Mouse (Mus musculus): ENCODE data around the gene Hdac4.

The Hdac4 gene

DNA sequence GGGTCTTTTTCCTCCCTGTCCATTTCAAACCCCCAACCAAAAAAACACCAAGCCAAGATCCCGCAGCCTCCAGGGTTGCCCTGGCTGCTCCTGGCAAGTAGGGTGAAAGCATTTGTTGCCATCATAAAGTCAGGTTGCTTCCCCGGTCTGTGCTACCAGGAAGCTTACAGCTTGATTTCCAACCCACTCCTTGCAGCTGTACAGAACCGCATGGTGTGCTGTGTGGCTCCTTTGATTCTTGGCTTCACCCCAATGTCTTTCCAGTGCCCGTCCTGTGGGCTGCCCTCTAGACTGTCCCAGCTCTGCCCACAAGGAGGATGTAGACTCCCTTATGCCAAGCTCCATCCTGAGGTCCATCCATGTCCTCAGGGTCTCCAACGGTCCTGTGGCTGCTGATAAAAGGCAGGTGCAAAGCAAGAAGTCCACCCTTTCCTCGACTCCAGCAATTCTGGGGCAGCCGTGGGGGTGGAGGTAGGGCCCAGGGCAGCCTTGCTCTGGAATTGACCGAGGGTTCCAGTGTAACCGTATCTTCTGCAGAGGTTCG is 277.2 kb downstream of the Hdac4 start:
- DNase-seq (ENCODE audit: low spot score), result no peak

DNA sequence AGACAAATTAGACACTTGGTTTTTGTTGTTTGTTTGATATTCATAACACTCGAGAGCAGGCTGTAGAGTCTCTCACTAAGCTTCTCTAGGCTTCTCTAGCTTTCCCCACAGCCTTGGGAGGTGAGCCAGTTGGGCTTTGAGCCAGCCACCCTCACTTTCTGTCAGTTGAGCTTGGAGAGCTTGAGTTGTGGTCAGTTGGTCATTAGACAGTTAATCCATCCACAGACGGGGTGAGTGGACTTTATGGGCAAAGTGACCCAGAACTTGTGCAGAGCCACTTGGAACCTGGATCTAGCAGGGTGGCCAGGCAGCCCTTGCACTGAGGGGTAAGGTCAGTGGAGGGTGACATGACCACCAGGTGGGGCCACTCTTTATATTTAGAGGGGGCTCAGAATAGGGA is 277.9 kb downstream of the Hdac4 start:
- no peak for DNase-seq (ENCODE audit: low spot score)

DNA sequence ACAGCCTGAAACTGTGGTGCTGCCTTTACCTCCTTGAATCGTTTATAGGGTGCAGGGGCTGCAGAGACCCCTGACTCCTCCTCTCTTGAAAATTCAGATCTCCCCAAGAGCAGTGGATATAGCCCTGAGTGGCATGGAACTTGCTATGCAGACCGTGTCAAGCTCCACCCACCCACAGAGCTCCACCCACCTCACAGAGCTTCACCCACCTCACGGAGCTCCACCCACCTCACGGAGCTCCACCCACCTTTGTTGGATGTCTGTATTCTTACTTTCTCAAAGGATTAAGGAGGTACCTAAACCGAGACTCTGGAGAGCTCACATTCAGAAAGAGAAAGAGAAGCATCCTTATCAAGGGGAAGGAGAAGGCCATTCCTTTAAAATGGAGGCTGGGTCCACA is 279.5 kb downstream of the Hdac4 start:
- DNase-seq (ENCODE audit: low spot score), result no peak

DNA sequence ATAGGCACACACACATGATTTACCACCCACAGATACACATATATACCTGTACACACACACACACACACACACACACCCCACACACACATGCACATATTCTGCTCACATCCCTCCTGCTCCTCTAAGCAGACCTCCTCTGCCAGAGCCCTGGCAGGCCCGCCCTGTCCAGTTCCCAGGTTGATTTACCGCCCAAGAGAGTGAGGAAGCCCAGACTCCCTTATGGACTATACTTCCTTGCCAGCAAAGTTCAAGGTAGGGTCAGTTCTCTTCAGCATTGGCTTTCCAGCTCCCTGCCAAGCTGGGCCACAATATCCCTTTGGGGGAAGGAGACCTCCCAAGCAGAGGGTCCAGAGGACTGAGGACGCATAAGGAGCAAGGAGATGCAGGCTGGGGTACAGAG is 280.9 kb downstream of the Hdac4 start:
- no peak for DNase-seq (ENCODE audit: low spot score)

DNA sequence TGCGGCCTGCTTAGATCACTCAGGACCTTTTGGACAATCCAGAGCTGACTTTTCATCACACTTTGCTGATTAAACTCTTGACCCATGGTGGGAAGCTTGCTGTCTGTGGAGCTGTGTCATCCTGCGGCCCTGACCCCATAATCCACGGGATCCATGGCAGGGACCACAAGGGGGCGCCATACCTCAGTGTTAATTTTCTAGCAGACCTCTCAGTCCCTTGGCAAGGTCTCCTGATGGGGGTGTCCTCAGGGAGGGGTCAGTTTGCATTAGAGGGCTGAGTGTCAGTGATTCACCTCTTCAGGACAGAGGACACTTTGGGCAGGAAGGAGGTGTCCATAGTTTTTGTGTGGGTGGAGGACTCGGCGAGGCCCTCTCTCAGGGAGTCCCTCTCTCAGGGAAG is 281.6 kb downstream of the Hdac4 start:
- peak; percentile 53 for DNase-seq (ENCODE audit: low spot score)

DNA sequence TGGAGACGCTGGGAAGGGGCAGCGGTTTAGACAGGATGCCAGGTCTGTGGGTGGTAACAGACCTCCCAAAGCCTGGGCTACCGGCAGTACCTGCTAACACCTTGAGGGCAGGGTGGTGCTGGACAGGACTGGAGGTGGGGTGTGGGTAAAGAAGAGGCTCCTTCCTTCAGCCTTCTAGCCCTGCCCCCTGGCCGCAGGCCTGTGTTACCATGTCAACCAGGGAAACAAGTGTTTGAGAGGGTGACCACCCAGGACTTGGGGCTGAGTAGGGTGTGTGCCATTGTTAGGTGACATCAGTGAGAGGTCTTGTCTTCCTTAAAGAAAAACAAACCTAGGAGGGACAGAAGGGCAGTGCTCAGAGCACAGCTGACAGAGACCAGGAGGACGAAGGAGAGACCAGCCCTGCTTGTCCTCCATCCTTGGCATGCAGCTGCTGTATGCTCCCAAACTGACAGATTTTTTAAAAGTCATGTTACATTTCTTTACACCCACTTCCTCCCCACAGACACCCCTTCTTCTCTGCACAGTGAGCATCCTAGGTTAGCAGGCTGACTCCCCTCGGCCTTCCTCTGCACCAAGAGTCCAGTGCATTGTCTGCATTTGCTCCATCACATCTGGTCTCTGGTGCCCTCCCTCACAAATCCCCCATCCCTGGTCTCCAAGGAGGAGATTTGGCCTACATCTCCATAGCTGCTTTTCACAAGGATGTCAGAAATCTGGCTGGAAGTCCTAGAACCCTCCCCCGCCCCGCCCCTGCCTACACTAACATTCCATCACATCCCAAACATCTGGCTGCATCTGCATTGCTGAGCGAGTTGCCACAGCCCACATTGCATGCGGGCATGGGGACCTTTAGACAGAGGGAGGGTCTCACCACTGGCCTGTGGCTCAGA is 283.0 kb downstream of the Hdac4 start:
- DNase-seq (ENCODE audit: low spot score), result no peak

DNA sequence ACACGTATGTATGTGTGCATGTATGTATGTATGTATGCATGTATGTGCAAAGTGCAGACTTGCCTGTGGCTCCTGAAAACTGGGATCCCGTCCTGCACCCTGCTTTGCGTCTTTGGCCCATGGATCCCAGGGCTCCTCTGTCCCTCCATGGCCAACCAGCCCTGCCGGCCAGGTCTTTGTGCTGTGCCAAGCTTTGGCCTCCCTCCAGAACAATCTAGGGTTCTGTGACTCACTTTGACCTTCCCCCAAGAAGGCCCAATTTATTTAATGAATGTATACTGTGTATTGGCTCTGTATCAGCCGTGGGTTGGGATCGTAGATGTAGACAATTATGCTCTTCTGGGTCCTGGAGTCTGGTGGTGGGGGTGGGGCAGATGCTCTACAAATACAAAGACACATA is 290.2 kb downstream of the Hdac4 start:
- DNase-seq (ENCODE audit: low spot score), result no peak

DNA sequence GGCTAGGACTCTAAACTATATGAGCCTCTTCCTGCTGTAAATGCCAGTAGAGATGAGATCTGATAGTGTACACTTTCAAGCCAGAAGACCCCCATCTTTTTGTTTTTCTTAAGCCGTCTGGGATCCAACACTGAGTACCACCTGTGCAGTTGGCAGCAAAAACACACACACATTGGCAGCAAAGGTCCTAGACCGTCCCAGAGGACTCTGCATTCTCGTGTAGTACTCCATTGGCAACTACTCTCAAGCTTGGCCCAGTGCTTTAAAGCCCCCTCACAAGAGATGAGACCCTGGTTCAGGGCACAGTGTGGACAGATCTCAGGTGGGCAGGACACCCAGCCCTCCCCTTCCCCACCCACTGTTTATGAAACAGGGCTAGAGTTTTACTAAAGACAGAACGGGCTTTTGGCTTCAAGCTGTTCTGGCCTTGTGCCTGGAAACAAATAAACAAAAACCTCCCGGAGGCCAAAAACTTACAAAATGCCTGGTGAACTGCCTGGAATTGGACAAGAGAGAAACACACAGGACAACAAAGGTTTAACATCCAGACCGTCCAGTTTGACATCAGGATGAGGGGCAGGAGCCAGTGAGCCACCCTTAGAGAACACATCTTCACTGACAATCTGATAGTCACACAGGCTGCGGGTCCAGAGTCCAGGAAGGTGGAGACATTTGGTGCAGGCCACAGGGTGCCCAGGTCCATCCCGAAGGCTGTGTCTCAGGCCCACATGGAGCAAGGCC is 292.1 kb downstream of the Hdac4 start:
- DNase-seq (ENCODE audit: low spot score), result peak; percentile 48

DNA sequence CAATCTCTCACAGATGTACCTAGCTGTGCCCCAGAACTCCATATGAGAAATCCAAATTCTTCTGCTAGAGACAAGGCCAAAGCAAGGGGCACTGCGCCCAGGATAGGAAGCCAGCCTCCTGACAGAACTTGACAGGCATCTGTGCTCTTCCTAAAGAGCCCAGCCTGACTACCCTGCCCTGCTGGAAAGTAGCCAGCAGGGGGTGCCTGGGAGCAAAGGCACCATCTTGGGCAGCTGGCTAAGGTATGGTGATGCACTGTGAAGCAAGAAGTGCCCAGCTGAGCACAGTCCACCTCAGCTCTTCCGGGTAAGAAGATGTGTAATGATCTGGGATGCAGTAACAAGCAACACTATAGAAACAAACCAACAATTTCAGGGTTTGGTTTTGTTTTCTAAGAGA is 298.4 kb downstream of the Hdac4 start:
- no peak for DNase-seq (ENCODE audit: low spot score)

DNA sequence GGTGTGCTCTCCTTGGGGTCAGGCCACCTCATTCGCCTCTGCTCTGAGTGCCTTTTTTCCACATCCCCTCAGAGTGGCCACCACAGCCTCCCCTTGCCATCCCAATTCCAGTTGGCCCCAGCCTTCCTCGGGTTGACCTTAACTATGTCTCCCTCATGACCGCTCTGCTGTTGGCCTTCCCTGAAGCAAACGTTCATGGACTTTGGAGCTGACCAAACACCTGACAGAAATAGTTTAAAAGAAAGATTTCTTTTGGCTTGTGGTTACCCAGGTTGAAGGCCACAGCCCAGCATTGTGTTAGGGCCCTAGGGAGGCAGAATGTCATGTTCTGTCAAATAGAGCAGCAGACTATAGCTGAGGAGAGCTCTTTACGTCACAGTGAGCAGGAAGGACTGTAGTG is 301.2 kb downstream of the Hdac4 start:
- DNase-seq (ENCODE audit: low spot score), result no peak

DNA sequence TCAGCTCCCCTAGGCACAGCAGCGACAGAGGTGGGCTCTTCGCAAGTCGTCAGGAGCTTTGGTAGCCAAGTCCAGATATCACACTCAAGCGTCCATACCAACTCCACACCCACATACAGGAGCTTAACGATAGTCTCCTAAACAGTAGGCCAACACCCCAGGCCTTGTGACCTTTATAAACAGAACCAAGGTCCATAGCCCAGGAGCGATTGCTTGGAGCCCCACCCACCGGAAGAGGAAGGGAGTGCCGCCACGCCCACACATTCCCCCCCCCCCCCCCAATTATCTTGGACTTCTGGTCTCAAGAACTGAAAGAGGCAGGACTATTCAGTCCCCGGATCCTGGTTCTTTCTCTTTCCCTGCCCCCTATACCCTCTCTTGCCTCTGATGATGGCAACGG is 301.9 kb downstream of the Hdac4 start:
- no peak for DNase-seq (ENCODE audit: low spot score)

DNA sequence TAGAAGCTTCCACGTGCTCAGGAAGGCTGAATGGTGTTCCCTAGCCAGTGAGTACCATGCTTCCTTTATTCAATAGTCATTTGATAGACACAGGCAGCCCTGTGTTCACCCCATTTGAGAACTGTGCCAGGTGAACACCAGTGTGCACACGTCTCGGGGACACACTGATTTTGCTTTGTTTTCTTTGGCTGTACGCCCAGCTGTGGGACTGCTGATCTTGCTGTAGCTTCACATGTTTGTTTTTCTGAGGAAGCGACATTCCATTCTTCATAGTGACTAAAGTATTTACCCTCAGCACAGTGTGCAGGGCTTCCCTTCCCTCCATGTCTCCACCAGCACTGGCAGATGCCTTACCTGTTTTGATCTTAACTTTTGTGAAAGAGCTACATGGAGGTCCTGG is 312.4 kb downstream of the Hdac4 start:
- no peak for DNase-seq (ENCODE audit: low spot score)

DNA sequence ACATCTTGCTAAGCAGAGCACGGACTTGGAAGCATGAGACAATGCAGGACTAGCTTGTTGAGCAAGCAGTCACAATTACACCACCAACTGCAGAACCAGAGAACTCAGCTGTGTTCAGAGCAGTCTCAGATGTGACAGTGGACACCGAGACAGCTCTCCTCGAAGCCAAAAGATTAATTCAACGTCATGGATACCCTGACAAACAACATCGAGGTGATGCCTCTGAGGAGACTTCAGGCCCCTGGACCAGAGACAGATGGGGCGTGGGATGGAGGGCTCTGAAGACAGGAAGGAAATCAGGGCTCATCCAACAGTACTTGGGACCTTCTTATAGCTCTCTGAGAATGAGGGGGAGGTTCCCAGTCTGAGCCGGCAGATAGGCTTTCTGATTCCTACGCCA is 314.6 kb downstream of the Hdac4 start:
- DNase-seq (ENCODE audit: low spot score), result no peak

DNA sequence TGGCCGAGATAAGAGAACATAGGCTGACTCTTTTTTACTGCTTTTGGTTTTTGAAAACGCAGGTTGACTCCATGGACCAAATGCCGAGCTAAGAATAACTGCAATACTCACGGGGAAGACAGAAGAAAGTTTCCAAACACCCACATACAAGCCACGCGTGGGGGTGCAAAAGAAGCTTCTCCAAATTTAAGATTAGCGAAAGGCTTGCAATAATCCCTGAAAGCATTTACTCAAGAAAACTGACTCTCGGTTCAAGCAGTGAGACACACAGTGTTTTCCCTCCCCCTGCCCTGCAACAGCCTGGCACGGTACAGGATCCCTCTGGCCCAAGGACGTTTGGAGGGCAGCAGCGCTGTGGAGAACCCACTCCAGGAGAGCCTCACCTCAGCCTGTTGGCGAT is 315.3 kb downstream of the Hdac4 start:
- no peak for DNase-seq (ENCODE audit: low spot score)
